Mouse (Mus musculus): ENCODE results near the gene Pde6c.

DNA sequence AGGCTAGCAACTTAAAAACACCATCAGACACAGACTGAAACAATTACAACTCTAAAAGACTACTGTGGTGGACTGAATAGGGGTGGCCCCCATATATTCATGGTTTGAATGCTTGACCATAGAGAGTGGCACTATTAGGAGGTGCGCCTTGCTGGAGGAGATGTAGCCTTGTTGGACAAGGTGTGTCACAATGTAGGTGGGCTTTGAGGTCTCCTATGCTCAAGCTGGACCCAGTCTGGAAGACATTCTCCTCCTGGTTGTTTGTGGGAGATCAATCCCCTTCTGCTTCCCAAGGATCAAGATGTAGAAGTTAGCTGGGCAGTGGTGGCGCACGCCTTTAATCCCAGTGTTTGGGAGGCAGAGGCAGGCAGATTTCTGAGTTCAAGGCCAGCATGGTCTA, 85.1 kb downstream of the Pde6c start:
- no peak for TF ChIP-seq POLR2A (IDR thresholded peaks at IDR 0.05; ENCODE audit: low read depth, low read length)
- TF ChIP-seq GABPA (IDR thresholded peaks at IDR 0.05; ENCODE audit: insufficient replicate concordance, low read depth, low read length), result no peak
- no peak for TF ChIP-seq ZNF384 (IDR thresholded peaks at IDR 0.05; ENCODE audit: low read depth, low read length)
- TF ChIP-seq CTCF (conservative IDR thresholded peaks at IDR 0.05 in 1 of 2, IDR thresholded peaks at IDR 0.05 in 1 of 2; ENCODE audit: low read depth in 2 of 2, low read length in 2 of 2), result no peak
- TF ChIP-seq TBP (conservative IDR thresholded peaks at IDR 0.05; ENCODE audit: low read depth, low read length), result no peak
- TF ChIP-seq USF2 (conservative IDR thresholded peaks at IDR 0.05; ENCODE audit: low read depth, low read length), result no peak
